Mouse (Mus musculus) kidney, embryonic 14.5 days (tissue): Measurements from ENCODE around the gene Nrxn1. TPM values are rescaled to one million over a fixed set of nuclear protein-coding genes. Genes with fewer than 3 reads are reported as not detected.
"Not testable (repeated sequence)": the region's sequence is repeated elsewhere in the genome, so short reads cannot be mapped to it uniquely, and the experiment has no call there.

ENCODE experiments used
- ATAC-seq: fragments of 200-750 bp; cut with Nextera tagmentation; 2 replicates; pipeline ENCODE4 v1.8.0; 2017; ENCODE audit warnings: moderate number of reproducible peaks, mild to moderate bottlenecking, moderate TSS enrichment, moderate library complexity; ENCODE audit not compliant: low FRiP score, low TSS enrichment
- H3K27ac ChIP-seq: fragments of 300-500 bp; sonication (generic); 2 replicates; pipeline ENCODE4 v1.5.1; 2014; ENCODE audit warnings: low read depth, mild to moderate bottlenecking, low read length, moderate library complexity, mixed read lengths
- H3K27me3 ChIP-seq: fragments of 300-500 bp; sonication (generic); 2 replicates; pipeline ENCODE4 v1.6.1; 2014; ENCODE audit warnings: mild to moderate bottlenecking, low read length; ENCODE audit not compliant: control insufficient read depth, insufficient read depth
- H3K36me3 ChIP-seq: fragments of 300-500 bp; sonication (generic); 2 replicates; pipeline ENCODE4 v1.6.1; 2014; ENCODE audit warnings: low read length, mixed read lengths; ENCODE audit not compliant: control insufficient read depth, insufficient read depth
- H3K4me1 ChIP-seq: fragments of 300-500 bp; sonication (generic); 2 replicates; pipeline ENCODE4 v1.6.1; 2014; ENCODE audit warnings: low read length, mixed read lengths; ENCODE audit not compliant: control insufficient read depth, insufficient read depth
- H3K4me2 ChIP-seq: fragments of 300-500 bp; sonication (generic); replicated peaks from 2 replicates; pipeline ENCODE4 v1.6.1; 2014; ENCODE audit warnings: low read depth, mild to moderate bottlenecking, low read length
- H3K4me3 ChIP-seq: fragments of 300-500 bp; sonication (generic); 2 replicates; pipeline ENCODE4 v1.5.1; 2014; ENCODE audit warnings: mild to moderate bottlenecking, low read length
- H3K9ac ChIP-seq: fragments of 300-500 bp; sonication (generic); 2 replicates; pipeline ENCODE4 v1.6.1; 2014; ENCODE audit warnings: low read depth, mild to moderate bottlenecking, low read length, moderate library complexity
- H3K9me3 ChIP-seq: fragments of 300-500 bp; sonication (generic); 2 replicates; pipeline ENCODE4 v1.6.1; 2016; ENCODE audit warnings: low read length; ENCODE audit not compliant: control insufficient read depth
- WGBS: fragments of 180-500 bp; shearing (Covaris S2); extraction: QIAGEN DNeasy Blood & Tissue Kit; methylation state at CpG from one replicate; pipeline ENCODE4 v1.1.7; 2014; 5-methylcytosine and 5-hydroxymethylcytosine counted together
- polyA plus RNA-seq: library from polyadenylated mRNA; unstranded; fragments of >200 nt; fragmentation: Nextera tagmentation; extraction: Ambion mirVana; gene quantifications from 2 replicates; pipeline ENCODE4 v1.2.1, GENCODE M21; 2014

Nrxn1 gene
- polyA plus RNA-seq, 1 experiment from 2014 or later: 10.1 TPM

- H3K9me3 ChIP-seq, H3K4me2 ChIP-seq, ATAC-seq, H3K36me3 ChIP-seq, H3K4me1 ChIP-seq, H3K27ac ChIP-seq, H3K4me3 ChIP-seq, H3K9ac ChIP-seq, H3K27me3 ChIP-seq: not testable (repeated sequence)
- 68% methylated on average over 7 of the region's 7 CpGs for WGBS
Observed at GRCm38 (mm10) chr17:90503999-90504398, 588.9 kb downstream of the Nrxn1 start.

- H3K27ac ChIP-seq: no peak overlapping the region
- H3K4me1 ChIP-seq: no peaks in the 10 kb centered on the region
- no peak overlapping the region for H3K4me2 ChIP-seq
- H3K27me3 ChIP-seq: no peaks in the 10 kb centered on the region
- ATAC-seq: no peak
- no peak overlapping the region for H3K9ac ChIP-seq
- no peak overlapping the region for H3K4me3 ChIP-seq
- WGBS: 59% methylated on average over 6 of the region's 6 CpGs
- no peaks in the 10 kb centered on the region for H3K36me3 ChIP-seq
- H3K9me3 ChIP-seq: no peaks in the 10 kb centered on the region
Observed at GRCm38 (mm10) chr17:90501023-90501675, 591.7 kb downstream of the Nrxn1 start.

DNA sequence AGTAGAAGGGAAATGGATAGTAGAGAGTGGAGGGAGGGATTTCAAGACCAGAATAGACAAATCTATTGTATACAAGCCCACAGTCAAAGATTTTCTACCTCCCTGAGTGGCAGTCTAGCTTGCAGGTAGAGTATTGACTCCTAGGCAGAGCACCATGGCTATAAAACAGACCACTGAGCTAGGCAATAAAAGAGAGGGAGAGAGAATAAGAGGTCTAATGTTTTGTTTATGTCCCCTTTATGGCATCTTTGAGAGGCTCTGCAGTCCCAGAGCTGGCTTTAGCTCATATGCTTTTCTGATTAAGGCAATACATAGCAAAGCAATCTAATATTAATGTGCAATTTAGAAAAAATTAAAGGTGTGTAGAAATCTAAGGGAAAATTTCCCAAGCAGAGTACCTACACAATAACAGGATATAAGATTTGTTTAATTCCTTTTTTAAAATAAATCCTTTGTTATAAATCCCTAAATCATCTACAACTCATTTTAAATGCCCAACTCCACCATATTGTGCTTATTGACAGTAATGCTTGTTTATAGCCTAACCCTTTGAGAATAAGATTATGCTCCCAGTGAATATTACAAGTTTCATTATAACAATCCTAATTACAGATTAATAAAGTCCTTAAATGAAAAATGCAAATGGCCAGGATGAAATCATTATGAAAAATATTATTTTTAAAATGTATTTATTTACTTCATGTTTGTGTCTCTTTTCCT is 613.2 kb downstream of the Nrxn1 start:
- H3K4me1 ChIP-seq: no peaks in the 10 kb centered on the region
- no peak overlapping the region for H3K4me2 ChIP-seq
- no peak for ATAC-seq
- no peaks in the 10 kb centered on the region for H3K36me3 ChIP-seq
- no peak overlapping the region for H3K4me3 ChIP-seq
- no peak overlapping the region for H3K9ac ChIP-seq
- no peaks in the 10 kb centered on the region for H3K27me3 ChIP-seq
- no peak overlapping the region for H3K27ac ChIP-seq
- H3K9me3 ChIP-seq: no peaks in the 10 kb centered on the region

DNA sequence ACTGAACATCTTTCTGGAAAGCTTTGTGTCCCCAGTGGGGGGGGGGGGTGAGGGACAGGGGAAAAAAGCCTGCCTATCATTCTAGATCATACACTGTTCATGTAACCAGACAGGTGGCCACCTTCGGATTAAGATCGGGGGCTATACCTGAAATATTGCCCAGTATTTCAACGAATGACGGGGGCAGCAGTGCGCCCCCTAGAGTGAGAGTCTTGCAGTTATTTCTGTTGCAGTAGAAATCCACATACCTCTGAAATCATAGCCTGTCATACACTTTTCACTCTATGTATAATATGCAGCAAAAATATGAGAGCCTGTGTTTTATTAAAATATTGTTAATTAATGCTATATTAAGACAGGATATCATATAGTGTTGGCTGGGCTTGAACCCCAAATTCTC is 636.1 kb downstream of the Nrxn1 start:
- H3K9me3 ChIP-seq: no peaks in the 10 kb centered on the region
- peaks cover 5% of the 10 kb centered on the region; the same call in 1 of the 2 replicates for H3K4me1 ChIP-seq
- no peak overlapping the region for H3K4me3 ChIP-seq
- H3K9ac ChIP-seq: no peak overlapping the region
- H3K27me3 ChIP-seq: peaks cover 17% of the 10 kb centered on the region
- WGBS: 32% methylated on average over 5 of the region's 5 CpGs
- H3K36me3 ChIP-seq: no peaks in the 10 kb centered on the region
- no peak overlapping the region for H3K27ac ChIP-seq
- no peak overlapping the region; the same call in 1 of the 2 replicates for H3K4me2 ChIP-seq
- ATAC-seq: no peak

GRCm38 (mm10) chr17:90455904-90456303 is 637.0 kb downstream of the Nrxn1 start:
- Histone ChIP-seq H3K4me2 (peak overlapping the region; percentile 93), H3K27ac (no peak overlapping the region), H3K4me3 (peak overlapping the region; percentile 59), H3K27me3 (peaks cover 17% of the 10 kb centered on the region), H3K9ac (no peak overlapping the region), H3K4me1 (peaks cover 5% of the 10 kb centered on the region; the same call in 1 of the 2 replicates), H3K36me3 (no peaks in the 10 kb centered on the region), H3K9me3 (no peaks in the 10 kb centered on the region)
- ATAC-seq: peak; percentile 81
- WGBS: under 1% methylated on average over 13 of the region's 13 CpGs

GRCm38 (mm10) chr17:90455409-90455775 is 637.5 kb downstream of the Nrxn1 start:
- under 1% methylated on average over 23 of the region's 23 CpGs for WGBS

GRCm38 (mm10) chr17:90454738-90455408 is 638.0 kb downstream of the Nrxn1 start:
- Histone ChIP-seq H3K4me1 (peaks cover 5% of the 10 kb centered on the region; the same call in 1 of the 2 replicates), H3K4me3 (peak overlapping the region; percentile 59), H3K4me2 (peak overlapping the region; percentile 93), H3K27ac (no peak overlapping the region), H3K36me3 (no peaks in the 10 kb centered on the region), H3K9me3 (no peaks in the 10 kb centered on the region), H3K27me3 (peaks cover 17% of the 10 kb centered on the region), H3K9ac (peak overlapping the region; percentile 47)
- ATAC-seq: peak; percentile 40; the same call in 1 of the 2 replicates
- under 1% methylated on average over 36 of the region's 41 CpGs for WGBS

More at GRCm38 (mm10) chr17:90455409-90455775, 637.5 kb downstream of the Nrxn1 start:
- no peaks in the 10 kb centered on the region for H3K36me3 ChIP-seq
- peak overlapping the region; percentile 93 for H3K4me2 ChIP-seq
- no peak overlapping the region for H3K27ac ChIP-seq
- peaks cover 17% of the 10 kb centered on the region for H3K27me3 ChIP-seq
- peak overlapping the region; percentile 59 for H3K4me3 ChIP-seq
- peak; percentile 89 for ATAC-seq
- H3K9ac ChIP-seq: peak overlapping the region; percentile 47
- no peaks in the 10 kb centered on the region for H3K9me3 ChIP-seq
- H3K4me1 ChIP-seq: peaks cover 5% of the 10 kb centered on the region; the same call in 1 of the 2 replicates

- Histone ChIP-seq H3K4me2 (peak overlapping the region; percentile 93), H3K9me3 (no peaks in the 10 kb centered on the region), H3K27ac (no peak overlapping the region), H3K9ac (peak overlapping the region; percentile 47; the same call in 1 of the 2 replicates), H3K4me3 (peak overlapping the region; percentile 59), H3K36me3 (no peaks in the 10 kb centered on the region), H3K4me1 (peaks cover 5% of the 10 kb centered on the region; the same call in 1 of the 2 replicates), H3K27me3 (peaks cover 17% of the 10 kb centered on the region)
- peak; percentile 16; the same call in 1 of the 2 replicates for ATAC-seq
- WGBS: under 1% methylated on average over 15 of the region's 15 CpGs
Observed at GRCm38 (mm10) chr17:90454356-90454737, 638.5 kb downstream of the Nrxn1 start.
